ENCODE assay signal across 10 mouse cellular contexts in the genomic region with DNA sequence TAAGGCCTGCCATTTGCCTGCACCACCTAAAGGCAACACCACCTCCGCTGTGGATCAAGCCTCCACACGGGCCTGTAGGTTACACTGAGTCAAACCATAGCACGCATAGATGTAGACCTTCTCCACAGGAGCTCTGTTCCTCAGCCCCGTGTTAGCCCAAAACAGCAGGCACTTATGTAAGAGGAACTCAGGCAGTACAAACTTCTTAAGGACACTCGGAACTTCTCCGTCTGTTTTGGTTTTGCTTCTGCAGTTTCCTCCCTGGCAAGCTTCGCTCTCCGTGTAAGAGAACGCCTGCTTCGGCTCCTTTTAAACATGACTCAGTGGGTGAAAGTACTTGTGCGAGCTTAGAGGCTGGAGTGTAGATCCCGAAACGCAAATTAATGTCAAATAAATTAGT.
DNase-seq lines count a peak whose midpoint lies in the region; ATAC-seq lines count a peak whose summit lies in the region.
"Had no signal": no experiment of that assay in that cellular context is flagged by ENCODE, and none has a peak within 500 bp of the region (broad histone marks: within the 10 kb centered on the region; RNA-seq: fewer than 3 reads in every experiment).

No protein-coding gene starts in this region.

- no peak overlapping the region for H3K4me3 ChIP-seq in lung, embryonic 15.5 days
- H3K4me3 ChIP-seq: embryonic facial prominence, embryonic 13.5 days; limb, embryonic 13.5 days had no signal

- no peak overlapping the region for H3K4me2 ChIP-seq in lung, embryonic 15.5 days
- H3K4me2 ChIP-seq: embryonic facial prominence, embryonic 13.5 days; limb, embryonic 13.5 days had no signal

- no peak for ATAC-seq in lung, embryonic 15.5 days (ENCODE audit: borderline replicate concordance, extremely low read depth, low FRiP score, low TSS enrichment)

- 65% methylated on average over 13 of the region's 13 CpGs for WGBS in lung, embryonic 15.5 days

- H3K27ac ChIP-seq in lung, embryonic 15.5 days: 0 out of 2 replicates have a peak overlapping the region, but pooled peaks have one; percentile 25
- H3K27ac ChIP-seq: embryonic facial prominence, embryonic 13.5 days; limb, embryonic 13.5 days had no signal

- no peak overlapping the region for H3K9ac ChIP-seq in lung, embryonic 15.5 days
- H3K9ac ChIP-seq: embryonic facial prominence, embryonic 13.5 days; limb, embryonic 13.5 days had no signal

- DNase-seq in layer of hippocampus, adult 11-12 months (ENCODE audit: low spot score): peak; percentile 46
- DNase-seq in layer of hippocampus, postnatal 25 days (ENCODE audit: extremely low spot score in 1 of 2, low spot score in 1 of 2): no peak
- DNase-seq in frontal cortex, adult 2 months (ENCODE audit: extremely low spot score in 1 of 2, low spot score in 1 of 2): peak; percentile 53 to 67
- peak; percentile 43 to 75 for DNase-seq in right cerebral cortex, postnatal 36 days (ENCODE audit: low spot score in 2 of 2)
- DNase-seq in adrenal gland, adult 8-10 months: no peak
- no peak for DNase-seq in adrenal gland, adult 18-20 months (ENCODE audit: low spot score in 2 of 2)
- DNase-seq: midbrain, embryonic 14.5 days had no signal

- H3K36me3 ChIP-seq in lung, embryonic 15.5 days: no peaks in the 10 kb centered on the region
- H3K36me3 ChIP-seq: embryonic facial prominence, embryonic 13.5 days; limb, embryonic 13.5 days had no signal

- H3K9me3 ChIP-seq in lung, embryonic 15.5 days: no peaks in the 10 kb centered on the region
- H3K9me3 ChIP-seq: embryonic facial prominence, embryonic 13.5 days; limb, embryonic 13.5 days had no signal

- H3K4me1 ChIP-seq in lung, embryonic 15.5 days: peaks cover 30% of the 10 kb centered on the region; the same call in 1 of the 2 replicates

- no peaks in the 10 kb centered on the region for H3K27me3 ChIP-seq in lung, embryonic 15.5 days
- H3K27me3 ChIP-seq: embryonic facial prominence, embryonic 13.5 days; limb, embryonic 13.5 days had no signal

Comparison
In these comparisons a context has a peak if more than half of its experiments do, and no peak if none do; other contexts are left out.
1. DNase-seq: peak in layer of hippocampus, adult 11-12 months (single experiment), frontal cortex, adult 2 months (2 of 2) and right cerebral cortex, postnatal 36 days (2 of 2); none in layer of hippocampus, postnatal 25 days (0 of 2), adrenal gland, adult 8-10 months (single experiment) and adrenal gland, adult 18-20 months (0 of 2).